Mouse (Mus musculus) neural tube, embryonic 10.5 days (tissue): ENCODE results near the gene Tmem107.

Source experiments
- DNase-seq: peaks from one replicate; pipeline ENCODE4 v3.0.0-alpha.2; 2017; ENCODE audit warnings: low spot score; ENCODE audit errors: extremely low spot score

The Tmem107 gene

GRCm38 (mm10) chr11:69121741-69122335 lies 51.2 kb downstream of the Tmem107 start:
- peak; percentile 71 for DNase-seq

- DNase-seq: peak; percentile 91
Observed at GRCm38 (mm10) chr11:69122336-69122951, 51.8 kb downstream of the Tmem107 start, which contains the start of gene 9130213A22Rik. 9130213A22Rik (minus strand) TSS chr11:69122589.
